Mouse (Mus musculus) midbrain, embryonic 12.5 days (tissue): Measurements from ENCODE around the gene Alb. TPM values are rescaled to one million over a fixed set of nuclear protein-coding genes. Genes with fewer than 3 reads are reported as not detected.

ENCODE experiments used
- ATAC-seq: fragments of 200-750 bp; cut with Nextera tagmentation; 2 replicates; pipeline ENCODE4 v1.8.0; 2017; ENCODE audit warnings: low read depth, moderate TSS enrichment, moderate library complexity; ENCODE audit not compliant: low FRiP score
- H3K27ac ChIP-seq: fragments of 300-500 bp; sonication (generic); replicated peaks from 2 replicates; pipeline ENCODE4 v1.5.1; 2016; ENCODE audit warnings: mild to moderate bottlenecking
- H3K27me3 ChIP-seq: fragments of 300-500 bp; sonication (generic); 2 replicates; pipeline ENCODE4 v1.6.1; 2016; ENCODE audit warnings: mild to moderate bottlenecking
- H3K36me3 ChIP-seq: fragments of 300-500 bp; sonication (generic); 2 replicates; pipeline ENCODE4 v1.6.1; 2016
- H3K4me1 ChIP-seq: fragments of 300-500 bp; sonication (generic); 2 replicates; pipeline ENCODE4 v1.6.1; 2016
- H3K4me2 ChIP-seq: fragments of 300-500 bp; sonication (generic); replicated peaks from 2 replicates; pipeline ENCODE4 v1.6.1; 2016; ENCODE audit warnings: mild to moderate bottlenecking, moderate library complexity
- H3K4me3 ChIP-seq: fragments of 300-500 bp; sonication (generic); 2 replicates; pipeline ENCODE4 v1.5.1; 2016; ENCODE audit warnings: mild to moderate bottlenecking
- H3K9ac ChIP-seq: fragments of 300-500 bp; sonication (generic); replicated peaks from 2 replicates; pipeline ENCODE4 v1.6.1; 2016; ENCODE audit warnings: mild to moderate bottlenecking, moderate library complexity
- H3K9me3 ChIP-seq: fragments of 300-500 bp; sonication (generic); 2 replicates; pipeline ENCODE4 v1.6.1; 2016; ENCODE audit warnings: mild to moderate bottlenecking
- WGBS: fragments of 180-500 bp; shearing (Covaris S2); methylation state at CpG from one replicate; pipeline ENCODE4 v1.1.7; 2016; 5-methylcytosine and 5-hydroxymethylcytosine counted together
- polyA plus RNA-seq: library from polyadenylated mRNA; unstranded; fragments of >200 nt; fragmentation: Nextera tagmentation; extraction: Ambion mirVana; gene quantifications from 2 replicates; pipeline ENCODE4 v1.2.1, GENCODE M21; 2016

Gene Alb
- polyA plus RNA-seq, 1 experiment from 2014 or later, result not detected

DNA sequence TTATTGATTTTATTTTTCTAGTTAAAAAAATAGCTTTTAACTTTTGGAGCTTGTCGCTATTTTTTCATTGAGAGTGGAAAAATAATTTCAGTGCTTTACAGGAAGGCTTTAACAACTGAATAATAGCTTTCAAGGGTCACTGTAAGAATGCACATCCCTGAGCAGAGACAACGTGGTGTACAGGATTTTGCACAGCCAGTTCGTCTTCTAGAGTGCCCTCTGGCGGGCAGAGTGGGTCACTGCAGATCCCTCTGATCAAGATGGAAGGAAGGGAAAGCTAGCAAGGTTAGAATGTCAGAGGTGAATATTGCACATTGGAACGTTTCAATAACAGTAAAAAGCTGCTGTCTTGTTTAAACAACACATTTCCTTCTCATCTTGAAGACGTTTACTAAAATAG is 40.0 kb downstream of the Alb start:
- Histone ChIP-seq H3K4me2 (no peak overlapping the region), H3K27ac (no peak overlapping the region), H3K9me3 (no peaks in the 10 kb centered on the region), H3K9ac (no peak overlapping the region), H3K36me3 (no peaks in the 10 kb centered on the region), H3K27me3 (no peaks in the 10 kb centered on the region), H3K4me3 (no peak overlapping the region), H3K4me1 (no peaks in the 10 kb centered on the region)
- ATAC-seq, result peak; percentile 79
- 2% methylated on average over 6 of the region's 6 CpGs for WGBS

DNA sequence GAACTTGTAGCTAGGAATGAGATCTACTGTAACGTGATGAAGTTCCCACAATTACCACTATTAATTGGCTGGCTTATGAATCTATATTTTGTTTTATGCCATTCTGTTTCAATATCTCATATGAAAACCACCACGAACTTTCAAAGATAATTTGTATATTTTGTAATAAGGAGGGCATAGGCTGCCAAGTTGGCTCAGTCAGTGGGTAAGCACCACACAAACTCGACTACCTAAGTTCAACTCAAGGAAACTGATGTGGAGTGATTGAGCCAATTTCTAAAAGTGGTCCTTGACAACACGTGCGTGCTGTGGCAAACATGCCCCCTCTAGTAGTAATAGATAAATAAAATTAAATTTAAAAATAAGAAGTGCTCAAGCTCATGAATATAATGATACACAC is 41.1 kb downstream of the Alb start:
- Histone ChIP-seq H3K4me1 (no peaks in the 10 kb centered on the region), H3K9ac (no peak overlapping the region), H3K4me2 (no peak overlapping the region), H3K4me3 (no peak overlapping the region), H3K27ac (no peak overlapping the region), H3K36me3 (no peaks in the 10 kb centered on the region), H3K9me3 (no peaks in the 10 kb centered on the region), H3K27me3 (no peaks in the 10 kb centered on the region)
- WGBS, result 89% methylated on average over 5 of the region's 5 CpGs
- ATAC-seq, result no peak

DNA sequence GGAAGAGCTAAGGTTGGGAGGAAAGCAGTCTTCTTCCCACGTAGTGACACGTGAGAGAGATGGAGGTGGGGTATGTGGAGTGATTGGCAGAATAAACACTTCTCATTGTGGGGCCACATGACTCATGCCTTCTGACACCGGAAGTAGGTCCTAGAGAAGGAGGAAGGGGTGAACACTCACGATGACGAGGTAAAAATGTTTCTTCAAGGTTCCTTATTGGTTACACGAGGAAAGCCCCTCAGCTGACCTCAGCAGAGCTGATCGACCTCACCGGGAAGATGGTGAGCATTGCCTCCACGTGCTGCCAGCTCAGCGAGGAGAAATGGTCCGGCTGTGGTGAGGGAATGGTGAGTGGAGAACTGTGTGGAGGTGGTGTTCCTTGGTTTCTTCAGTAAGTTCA is 44.0 kb downstream of the Alb start:
- no peaks in the 10 kb centered on the region for H3K9me3 ChIP-seq
- no peak overlapping the region for H3K4me2 ChIP-seq
- WGBS, result 86% methylated on average over 11 of the region's 11 CpGs
- ATAC-seq, result no peak
- H3K9ac ChIP-seq, result no peak overlapping the region
- H3K4me1 ChIP-seq, result no peaks in the 10 kb centered on the region
- H3K27me3 ChIP-seq, result no peaks in the 10 kb centered on the region
- H3K36me3 ChIP-seq, result no peaks in the 10 kb centered on the region
- no peak overlapping the region for H3K27ac ChIP-seq
- H3K4me3 ChIP-seq, result no peak overlapping the region

DNA sequence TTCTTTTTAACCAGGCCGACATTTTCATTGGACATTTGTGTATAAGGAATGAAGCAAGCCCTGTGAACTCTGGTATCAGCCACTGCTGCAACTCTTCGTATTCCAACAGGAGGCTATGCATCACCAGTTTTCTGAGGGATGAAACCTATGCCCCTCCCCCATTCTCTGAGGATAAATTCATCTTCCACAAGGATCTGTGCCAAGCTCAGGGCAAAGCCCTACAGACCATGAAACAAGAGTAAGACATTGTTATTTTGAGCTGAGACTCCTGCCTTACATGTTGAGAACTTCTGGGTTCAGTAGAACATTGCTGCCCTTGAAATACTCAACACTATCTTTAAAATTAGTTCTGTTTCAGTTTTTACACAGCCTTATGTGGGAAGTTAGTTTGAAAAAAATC is 45.8 kb downstream of the Alb start:
- no peak overlapping the region for H3K4me3 ChIP-seq
- no peaks in the 10 kb centered on the region for H3K4me1 ChIP-seq
- H3K9ac ChIP-seq, result no peak overlapping the region
- no peaks in the 10 kb centered on the region for H3K27me3 ChIP-seq
- no peak overlapping the region for H3K27ac ChIP-seq
- ATAC-seq, result no peak
- H3K9me3 ChIP-seq, result no peaks in the 10 kb centered on the region
- 71% methylated on average over 2 of the region's 2 CpGs for WGBS
- no peak overlapping the region for H3K4me2 ChIP-seq
- H3K36me3 ChIP-seq, result no peaks in the 10 kb centered on the region

DNA sequence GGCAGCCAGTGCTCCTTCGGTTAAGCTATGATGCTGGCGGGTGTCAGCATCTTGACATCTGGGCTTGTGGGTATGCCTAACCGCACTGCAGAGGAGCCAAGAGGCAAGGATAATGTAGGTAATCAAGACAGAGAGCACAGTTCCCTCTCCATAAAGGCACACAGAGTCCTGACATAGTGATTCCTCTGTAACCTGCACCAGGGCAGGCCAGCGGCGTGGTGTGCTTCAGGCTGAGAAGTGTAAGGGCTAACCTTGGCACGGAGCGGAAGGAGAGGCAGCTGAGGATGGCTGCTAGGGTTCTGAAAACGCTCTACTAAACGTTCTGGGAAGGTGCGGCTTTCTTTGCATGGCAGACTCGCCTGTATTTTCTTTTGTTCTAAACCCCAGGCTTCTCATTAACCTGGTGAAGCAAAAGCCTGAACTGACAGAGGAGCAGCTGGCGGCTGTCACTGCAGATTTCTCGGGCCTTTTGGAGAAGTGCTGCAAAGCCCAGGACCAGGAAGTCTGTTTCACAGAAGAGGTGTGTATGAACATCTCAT is 46.8 kb downstream of the Alb start:
- no peaks in the 10 kb centered on the region for H3K36me3 ChIP-seq
- H3K9me3 ChIP-seq, result no peaks in the 10 kb centered on the region
- no peaks in the 10 kb centered on the region for H3K4me1 ChIP-seq
- peak; percentile 73 for ATAC-seq
- 47% methylated on average over 13 of the region's 13 CpGs for WGBS
- no peak overlapping the region for H3K4me2 ChIP-seq
- H3K27me3 ChIP-seq, result no peaks in the 10 kb centered on the region
- 0 out of 2 replicates have a peak overlapping the region, but pooled peaks have one; percentile 27 for H3K27ac ChIP-seq
- 0 out of 2 replicates have a peak overlapping the region, but pooled peaks have one; percentile 24 for H3K9ac ChIP-seq
- no peak overlapping the region for H3K4me3 ChIP-seq

DNA sequence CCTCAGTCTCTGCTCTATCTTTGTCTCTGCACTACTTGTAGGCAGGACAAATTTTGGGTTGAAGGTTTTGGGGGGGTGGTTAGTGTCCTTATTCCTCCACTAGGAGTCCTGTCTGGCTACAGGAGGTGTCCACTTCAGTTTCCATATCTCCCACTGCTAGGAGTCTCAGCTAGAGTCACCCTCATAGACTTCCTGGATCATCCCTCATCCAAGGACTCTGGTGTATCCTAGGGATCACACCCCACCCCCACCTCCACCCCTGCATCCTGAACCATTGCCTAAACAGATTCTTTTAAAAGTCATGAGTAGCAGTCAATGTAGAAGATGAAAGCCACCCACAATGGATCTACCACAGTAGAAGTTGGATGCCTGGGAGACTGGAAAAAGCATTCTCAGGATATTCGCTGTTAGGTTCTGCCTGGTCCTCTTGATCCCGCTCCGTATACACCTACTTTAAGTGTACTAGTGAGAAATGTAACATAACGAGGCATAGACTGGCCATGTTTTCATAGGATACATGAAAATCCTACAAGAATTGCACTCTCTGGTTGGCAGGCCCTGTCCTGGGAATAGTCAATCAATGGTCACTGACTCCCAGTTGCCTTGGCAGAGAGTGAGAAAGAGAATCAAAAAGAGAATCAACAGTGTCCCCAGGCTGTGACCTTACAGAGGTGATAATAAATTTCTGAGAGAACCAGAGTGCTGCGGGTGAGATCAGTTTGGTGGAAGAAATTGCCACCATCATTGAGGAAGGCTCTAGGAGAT is 49.3 kb downstream of the Alb start:
- H3K9me3 ChIP-seq, result no peaks in the 10 kb centered on the region
- no peak for ATAC-seq
- no peak overlapping the region for H3K4me2 ChIP-seq
- no peak overlapping the region for H3K27ac ChIP-seq
- 94% methylated on average over 5 of the region's 5 CpGs for WGBS
- no peaks in the 10 kb centered on the region for H3K4me1 ChIP-seq
- no peak overlapping the region for H3K4me3 ChIP-seq
- no peaks in the 10 kb centered on the region for H3K36me3 ChIP-seq
- H3K9ac ChIP-seq, result no peak overlapping the region
- no peaks in the 10 kb centered on the region for H3K27me3 ChIP-seq

DNA sequence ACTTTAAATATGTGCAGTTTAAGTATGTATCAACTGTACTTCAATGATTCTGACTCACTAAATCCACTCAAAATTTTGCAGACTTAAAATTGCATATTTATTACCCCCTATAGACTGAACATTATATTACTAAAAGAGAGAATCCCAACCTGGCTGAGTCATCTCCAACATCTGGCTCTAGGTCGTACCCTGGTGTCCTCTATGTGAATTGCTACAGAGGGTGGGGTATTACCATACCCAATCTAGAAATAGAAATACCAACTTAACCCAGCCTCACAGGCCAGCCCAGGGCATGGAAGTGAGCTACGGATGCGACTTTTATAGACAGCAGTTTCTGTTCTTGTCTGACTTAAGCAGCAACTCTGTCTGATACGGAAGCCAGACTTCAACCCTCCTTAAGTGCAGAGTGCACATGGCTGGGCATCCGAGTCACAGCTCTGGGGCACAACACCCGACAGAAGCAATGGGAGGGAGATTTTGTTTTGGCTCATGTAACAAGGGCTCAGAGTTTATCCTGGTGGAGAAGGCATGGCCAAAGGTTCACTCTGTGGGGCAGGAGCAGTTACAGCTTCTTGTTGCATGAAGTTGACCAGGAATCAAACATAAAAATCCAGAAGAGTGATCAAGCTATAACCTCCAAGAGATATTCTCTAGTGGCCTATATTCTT is 51.7 kb downstream of the Alb start:
- ATAC-seq, result no peak
- no peak overlapping the region for H3K27ac ChIP-seq
- H3K4me3 ChIP-seq, result no peak overlapping the region
- H3K9ac ChIP-seq, result no peak overlapping the region
- no peaks in the 10 kb centered on the region for H3K9me3 ChIP-seq
- no peaks in the 10 kb centered on the region for H3K4me1 ChIP-seq
- 84% methylated on average over 6 of the region's 6 CpGs for WGBS
- no peaks in the 10 kb centered on the region for H3K36me3 ChIP-seq
- no peak overlapping the region for H3K4me2 ChIP-seq
- H3K27me3 ChIP-seq, result no peaks in the 10 kb centered on the region

DNA sequence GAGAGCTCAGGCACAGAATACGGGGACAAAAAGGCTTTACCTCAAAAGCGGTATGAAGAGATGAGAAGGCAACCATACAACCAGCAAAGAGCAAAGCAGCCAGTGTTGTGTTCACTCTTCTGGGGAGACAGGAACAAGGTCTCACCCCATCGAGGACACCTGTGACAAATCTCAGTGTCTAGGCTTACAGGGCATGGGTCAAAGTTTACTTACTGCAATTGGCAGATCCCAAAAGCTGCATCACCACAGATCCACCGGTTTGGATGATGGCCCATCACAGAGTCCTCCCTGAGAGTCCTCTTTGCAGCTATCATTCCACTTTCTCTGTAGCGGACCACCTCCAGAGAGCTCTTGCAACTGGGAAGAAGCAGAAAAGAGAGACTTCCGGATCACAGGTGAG is 54.9 kb downstream of the Alb start:
- Histone ChIP-seq H3K9ac (no peak overlapping the region), H3K4me3 (no peak overlapping the region), H3K4me2 (no peak overlapping the region), H3K9me3 (no peaks in the 10 kb centered on the region), H3K4me1 (no peaks in the 10 kb centered on the region), H3K36me3 (no peaks in the 10 kb centered on the region), H3K27ac (no peak overlapping the region), H3K27me3 (no peaks in the 10 kb centered on the region)
- ATAC-seq, result no peak
- WGBS, result 90% methylated on average over 6 of the region's 6 CpGs

DNA sequence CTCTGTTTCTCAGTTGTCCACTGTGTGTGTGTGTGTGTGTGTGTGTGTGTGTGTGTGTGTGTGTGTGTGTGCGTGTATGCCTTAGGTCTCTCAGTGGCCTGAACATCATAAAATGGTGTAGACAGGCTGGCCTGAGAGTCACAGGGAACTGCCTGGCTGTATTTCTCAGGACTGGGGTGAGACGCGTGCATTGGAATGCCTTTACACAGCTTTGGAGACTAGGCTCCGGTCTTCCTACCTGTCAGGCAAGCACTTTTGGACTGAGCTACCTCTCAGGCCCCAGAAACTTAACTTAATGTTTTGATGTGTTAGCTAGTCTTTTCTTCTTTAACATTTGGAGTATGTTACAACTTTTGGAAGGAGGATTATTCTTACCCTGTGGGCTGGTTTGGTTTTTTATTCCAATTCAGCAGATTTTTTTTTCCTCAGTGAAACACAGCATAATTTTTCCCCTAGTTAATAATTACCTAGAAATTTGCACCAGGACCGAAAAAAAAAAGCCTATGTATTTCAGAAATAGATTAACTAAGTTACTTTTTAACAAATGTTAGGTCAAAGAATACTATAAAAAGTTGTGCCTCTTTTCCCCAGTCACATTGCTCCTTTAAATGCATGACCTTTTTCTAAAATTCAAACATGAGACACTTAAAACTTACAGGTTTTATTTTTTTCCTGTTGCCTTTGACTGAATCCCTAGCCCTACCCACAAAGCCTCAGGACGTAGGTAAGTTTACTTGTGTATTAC is 57.8 kb downstream of the Alb start, which contains the start of gene Afm:
TSS of gene Afm (plus strand) at position 577 of the 745 bp plus-strand sequence.
- no peak for ATAC-seq
- H3K4me2 ChIP-seq, result no peak within 1 kb of the TSS
- no peaks in the 10 kb centered on the region for H3K27me3 ChIP-seq
- no peaks in the 10 kb centered on the region for H3K4me1 ChIP-seq
- no peak within 1 kb of the TSS for H3K9ac ChIP-seq
- no peaks in the 10 kb centered on the region for H3K9me3 ChIP-seq
- no peak within 1 kb of the TSS for H3K4me3 ChIP-seq
- 91% methylated on average over 5 of the region's 6 CpGs for WGBS
- no peaks in the 10 kb centered on the region for H3K36me3 ChIP-seq
- H3K27ac ChIP-seq, result no peak within 1 kb of the TSS

Other genes with a start within 250 kb of the Alb start
- 24.9 and 29.6 TPM in 2 replicates for gene Cox18, start 236.9 kb upstream of the Alb start, polyA plus RNA-seq
- 31.9 and 32.3 TPM in 2 replicates for gene Ankrd17, start 94.3 kb upstream of the Alb start, polyA plus RNA-seq
- gene Gm9958, start 93.7 kb upstream of the Alb start, polyA plus RNA-seq, result 8.6 and 9.9 TPM in 2 replicates
- gene Afp, start 29.8 kb downstream of the Alb start, polyA plus RNA-seq, result 0.11 and 15.1 TPM in 2 replicates
- gene Afm, start 58.0 kb downstream of the Alb start, polyA plus RNA-seq, result not detected in 2 replicates
- not detected in 2 replicates for gene 5830473C10Rik, start 100.2 kb downstream of the Alb start, polyA plus RNA-seq
- 0.29 and 0.63 TPM in 2 replicates for gene Rassf6, start 179.8 kb downstream of the Alb start, polyA plus RNA-seq